Mouse (Mus musculus): Measurements from ENCODE around the gene Fgf7. TPM values are rescaled to one million over a fixed set of nuclear protein-coding genes. Genes with fewer than 3 reads are reported as not detected.

Fgf7 gene
- not detected for total RNA-seq (2023)

DNA sequence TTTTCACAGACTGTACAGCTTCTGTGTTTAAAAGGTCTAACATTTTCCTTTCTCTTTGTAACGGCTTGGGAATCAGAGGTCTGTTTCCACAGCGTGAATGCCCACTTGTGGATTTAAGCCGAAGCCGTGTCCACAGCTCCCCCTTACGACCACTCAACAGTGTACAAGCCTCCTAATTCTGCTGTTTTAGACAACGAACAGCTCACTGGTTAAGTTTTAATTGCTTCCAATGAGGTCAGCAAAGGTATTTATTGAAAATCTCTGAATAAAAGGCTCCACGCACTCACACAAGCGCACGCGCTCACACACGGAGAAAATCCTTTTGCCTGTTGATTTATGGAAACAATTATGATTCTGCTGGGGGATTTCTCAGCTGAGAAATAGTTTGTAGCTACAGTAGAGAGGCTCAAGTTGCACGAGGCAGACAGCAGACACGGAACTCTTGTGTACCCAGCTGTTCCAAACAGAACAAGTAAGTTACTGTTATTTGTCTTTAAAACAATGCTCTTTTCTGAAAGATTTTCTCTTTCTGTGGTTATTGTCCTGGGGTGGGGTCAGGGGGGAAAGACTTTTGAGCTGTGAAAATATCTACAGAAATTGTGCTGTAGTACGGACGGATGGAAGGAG, at the start of gene Fgf7:
TSS of gene Fgf7 (plus strand) at position 280 of the 627 bp plus-strand sequence.

Other genes starting within 250 kb of the Fgf7 start
- gene Galk2, start 175.5 kb upstream of the Fgf7 start, total RNA-seq (2023): 10 to 100 TPM; 10.7 to 11.9 TPM
- gene Cops2, start 175.5 kb upstream of the Fgf7 start, total RNA-seq (2023): 10 to 100 TPM; 40.5 to 40.9 TPM
- not detected for gene Fam227b, start 117.3 kb downstream of the Fgf7 start, total RNA-seq (2023)
- gene Dtwd1, start 117.5 kb downstream of the Fgf7 start, total RNA-seq (2023): 1 to 10 TPM; 5.1 TPM
- gene Gm17555, start 180.4 kb downstream of the Fgf7 start, total RNA-seq (2023): not detected